Mouse (Mus musculus) left cerebral cortex, postnatal 36 days (tissue): ENCODE results near the gene Vstm4. TPM values are rescaled to one million over a fixed set of nuclear protein-coding genes. Genes with fewer than 3 reads are reported as not detected.

Source experiments
- DNase-seq, 2 experiments: peaks; one replicate each; pipeline ENCODE4 v3.0.0; 2021 to 2022; ENCODE audit warnings: low spot score in 2 of 2, mixed read lengths in 1 of 2
- intact Hi-C: fragments of 180-260 bp; cut with DNase I; formaldehyde crosslinking; loops from one replicate; pipeline ENCODE4 v1.15.1; 2025
- total RNA-seq, 2 experiments: library from RNA; stranded (reverse); gene quantifications; 2 replicates each; pipeline ENCODE4 v1.2.3; 2021

The Vstm4 gene
- total RNA-seq: 1 to 10 TPM; 3.1 to 4.5 TPM

DNA sequence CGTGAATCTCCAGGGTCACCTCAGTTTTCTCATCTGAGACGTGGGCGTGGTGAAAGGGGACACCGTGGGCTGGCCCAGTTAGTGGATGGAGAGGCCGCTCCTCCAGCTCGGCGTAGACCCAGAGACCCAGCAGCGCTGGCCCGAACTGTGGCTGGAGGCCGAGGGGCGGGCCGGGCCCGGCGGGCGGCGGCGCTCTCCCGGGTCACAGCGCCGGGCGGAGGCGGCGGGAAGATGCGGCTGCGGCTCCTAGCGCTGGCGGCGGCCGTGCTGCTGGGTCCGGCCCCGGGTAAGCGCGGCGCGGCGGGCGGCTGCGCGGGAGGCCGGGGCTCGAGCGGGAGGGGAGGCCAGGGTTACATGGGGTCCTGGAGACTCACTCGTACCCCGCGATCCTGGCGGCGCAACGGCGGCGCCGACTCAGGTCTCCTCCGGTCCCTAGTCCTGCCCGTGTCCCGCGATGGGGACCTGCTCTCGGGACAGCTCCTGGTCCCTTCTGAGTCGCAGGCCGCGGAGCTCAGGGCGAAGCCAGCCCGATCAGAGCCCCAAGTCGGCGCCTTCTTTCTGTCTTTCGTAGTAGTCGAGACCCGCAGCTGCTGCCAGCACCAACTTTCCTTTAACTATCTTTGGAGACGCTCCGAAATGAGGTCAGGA lies at the start of gene Vstm4:
Gene Vstm4, plus strand, starts transcription at position 76 of the 648 bp plus-strand sequence.
- intact Hi-C loops: no loop called here
- peak; percentile 23 to 42 for DNase-seq

DNA sequence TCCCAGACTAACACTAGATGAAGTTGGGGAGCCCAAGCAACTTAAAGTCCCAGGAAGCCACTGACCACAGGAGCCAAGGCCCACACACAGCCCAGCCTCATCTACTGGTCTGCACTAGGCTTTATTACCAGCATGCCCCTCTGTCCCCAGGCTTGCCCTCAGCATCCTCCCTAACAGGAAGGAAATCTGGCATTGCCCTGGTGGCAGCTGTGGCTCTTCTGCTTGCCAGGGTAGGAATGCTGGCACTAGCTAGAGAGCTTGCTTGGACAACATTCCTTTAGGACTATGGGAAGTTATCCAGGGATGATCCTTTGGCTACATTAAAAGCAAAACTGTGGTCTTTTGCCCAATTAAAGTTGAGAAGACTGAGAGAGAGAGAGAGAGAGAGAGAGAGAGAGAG lies 46.4 kb upstream of the Vstm4 start:
- DNase-seq: no peak
- intact Hi-C loops: no loop called here

DNA sequence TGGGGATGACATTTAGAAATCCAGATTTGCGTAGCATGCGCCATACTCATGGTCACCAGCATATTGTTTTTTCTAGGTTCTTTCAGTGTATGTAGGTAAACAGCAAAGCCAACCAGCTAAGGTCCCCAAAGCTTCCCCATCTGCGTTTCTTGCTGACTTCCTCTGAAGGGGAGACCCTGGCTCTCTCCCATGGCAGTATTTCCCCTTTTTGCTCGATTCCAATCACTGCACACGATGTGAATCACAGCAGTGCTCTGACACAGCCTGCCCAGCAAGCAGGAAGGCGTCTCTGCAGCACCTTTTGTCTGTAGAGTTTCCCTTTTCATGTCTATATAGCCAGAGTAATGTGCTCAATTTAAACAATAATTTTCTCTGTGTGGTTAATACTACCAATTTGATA lies 44.1 kb upstream of the Vstm4 start:
- intact Hi-C loops: no loop called here
- no peak for DNase-seq

DNA sequence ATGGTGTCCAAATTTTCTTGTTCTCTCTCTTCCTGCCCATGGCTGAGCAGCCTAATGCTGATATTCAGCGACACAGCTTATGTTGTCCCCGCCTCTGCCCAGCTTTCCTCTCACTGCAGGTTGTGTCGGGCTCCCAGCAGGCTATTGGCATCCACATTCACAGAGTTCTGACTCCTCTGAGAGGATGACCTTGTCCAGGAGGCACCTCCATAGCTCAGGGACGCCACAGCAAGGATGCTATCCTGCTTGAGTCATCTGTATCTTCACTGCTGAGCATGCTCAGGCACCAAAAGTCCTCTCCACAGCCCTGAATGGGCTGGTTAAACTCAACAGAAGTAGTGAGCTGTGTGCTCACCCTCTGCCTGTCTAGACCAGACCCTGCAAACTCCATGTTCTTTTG lies 41.6 kb upstream of the Vstm4 start:
- intact Hi-C loops: no loop called here
- DNase-seq: no peak

DNA sequence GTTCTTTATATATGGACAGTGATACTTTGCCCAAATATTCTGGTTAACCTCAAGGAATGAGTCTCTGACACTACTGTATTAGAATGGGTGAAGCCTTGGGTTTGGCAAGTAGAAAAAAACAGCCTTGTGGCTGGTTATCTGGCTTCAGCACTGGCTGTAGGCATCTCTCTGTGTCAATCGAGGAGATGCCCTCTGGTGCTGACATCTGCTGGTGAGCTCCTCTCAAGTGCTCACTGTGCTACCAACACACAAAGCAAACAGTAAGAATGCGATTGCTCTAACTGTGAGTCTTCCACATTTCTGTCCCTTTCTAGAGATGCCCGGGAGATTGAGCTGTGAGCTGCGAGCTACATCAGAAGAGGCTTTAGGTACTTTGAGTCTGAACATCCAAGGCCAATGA lies 40.0 kb upstream of the Vstm4 start:
- intact Hi-C loops: no loop called here
- DNase-seq: no peak

DNA sequence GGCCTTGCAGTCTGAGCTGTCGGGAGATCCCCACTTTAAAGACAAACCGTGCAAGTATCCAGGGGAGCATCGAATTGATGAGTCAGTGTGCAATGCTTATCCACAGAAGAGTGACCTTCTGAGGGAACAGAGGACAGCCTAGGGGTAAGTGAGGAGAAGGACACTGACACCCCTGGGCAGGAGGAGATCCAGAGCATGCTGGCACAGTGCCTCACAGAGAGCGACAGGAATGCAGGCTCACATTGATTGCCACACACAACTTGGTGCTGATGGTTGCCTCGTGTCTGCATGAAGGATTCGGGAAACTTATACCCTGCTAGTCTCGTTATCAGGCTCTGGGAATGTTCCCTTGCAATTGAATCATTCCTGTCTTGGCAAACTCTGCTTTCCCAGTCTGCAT lies 39.3 kb upstream of the Vstm4 start:
- no peak for DNase-seq
- intact Hi-C loops: no loop called here

DNA sequence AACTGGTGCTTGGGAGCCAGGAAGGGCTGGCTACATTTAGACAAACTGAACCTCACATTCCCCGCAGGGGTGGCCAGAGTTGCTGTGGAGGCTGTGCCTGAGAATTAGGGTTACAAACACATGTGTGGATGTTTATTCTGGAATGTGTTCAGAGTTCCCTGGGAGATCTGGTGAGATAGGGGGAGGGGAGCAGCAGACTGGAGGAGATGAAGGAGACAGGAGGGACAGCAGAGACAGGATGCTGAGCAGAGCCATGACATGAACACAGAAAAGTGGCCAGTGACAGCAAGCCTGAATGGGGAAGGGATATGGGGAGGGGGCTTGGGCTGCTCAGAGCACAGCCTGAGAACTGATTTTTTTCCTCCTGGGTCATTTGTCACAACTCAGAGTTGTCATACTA lies 37.3 kb upstream of the Vstm4 start:
- intact Hi-C loops: no loop called here
- DNase-seq: no peak

DNA sequence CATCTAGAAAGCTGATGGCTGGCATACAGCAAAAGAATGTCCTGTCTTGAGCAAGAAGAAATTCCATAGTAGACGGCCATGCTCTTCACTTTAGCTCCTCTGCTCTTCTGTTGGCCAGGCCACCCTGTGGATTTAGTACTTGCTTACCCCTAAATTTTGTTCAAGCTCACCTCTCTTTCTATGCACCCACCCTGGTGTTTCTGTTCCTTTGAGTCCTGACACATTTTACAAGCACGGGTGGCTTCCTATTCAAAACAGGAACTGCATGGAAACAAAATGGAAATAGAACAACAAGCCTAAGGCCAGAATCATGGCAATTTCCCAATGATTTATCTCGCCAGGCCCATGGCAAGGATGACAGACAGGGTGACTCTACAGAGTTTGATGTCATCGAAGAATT lies 33.7 kb upstream of the Vstm4 start:
- no peak for DNase-seq
- intact Hi-C loops: no loop called here

DNA sequence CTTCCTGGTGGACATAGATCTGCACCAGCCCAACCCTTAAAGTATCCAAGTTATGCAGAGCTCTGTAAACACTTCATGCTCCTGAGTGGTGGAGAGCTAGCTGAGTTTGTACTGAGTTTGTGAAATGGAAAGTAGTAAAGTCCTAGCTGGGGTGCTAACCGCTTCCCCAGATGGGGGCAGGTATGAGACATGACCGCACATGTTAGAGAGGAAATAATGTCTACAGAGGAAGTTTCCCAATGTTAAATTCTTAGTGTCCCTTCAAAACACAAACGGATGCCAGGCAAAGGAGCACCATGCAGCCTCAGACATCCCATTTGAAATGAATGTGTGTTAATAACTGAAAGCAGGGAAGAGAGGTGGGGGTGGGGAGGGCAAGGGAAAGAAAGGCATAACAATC lies 32.7 kb upstream of the Vstm4 start:
- no peak for DNase-seq
- intact Hi-C loops: no loop called here

DNA sequence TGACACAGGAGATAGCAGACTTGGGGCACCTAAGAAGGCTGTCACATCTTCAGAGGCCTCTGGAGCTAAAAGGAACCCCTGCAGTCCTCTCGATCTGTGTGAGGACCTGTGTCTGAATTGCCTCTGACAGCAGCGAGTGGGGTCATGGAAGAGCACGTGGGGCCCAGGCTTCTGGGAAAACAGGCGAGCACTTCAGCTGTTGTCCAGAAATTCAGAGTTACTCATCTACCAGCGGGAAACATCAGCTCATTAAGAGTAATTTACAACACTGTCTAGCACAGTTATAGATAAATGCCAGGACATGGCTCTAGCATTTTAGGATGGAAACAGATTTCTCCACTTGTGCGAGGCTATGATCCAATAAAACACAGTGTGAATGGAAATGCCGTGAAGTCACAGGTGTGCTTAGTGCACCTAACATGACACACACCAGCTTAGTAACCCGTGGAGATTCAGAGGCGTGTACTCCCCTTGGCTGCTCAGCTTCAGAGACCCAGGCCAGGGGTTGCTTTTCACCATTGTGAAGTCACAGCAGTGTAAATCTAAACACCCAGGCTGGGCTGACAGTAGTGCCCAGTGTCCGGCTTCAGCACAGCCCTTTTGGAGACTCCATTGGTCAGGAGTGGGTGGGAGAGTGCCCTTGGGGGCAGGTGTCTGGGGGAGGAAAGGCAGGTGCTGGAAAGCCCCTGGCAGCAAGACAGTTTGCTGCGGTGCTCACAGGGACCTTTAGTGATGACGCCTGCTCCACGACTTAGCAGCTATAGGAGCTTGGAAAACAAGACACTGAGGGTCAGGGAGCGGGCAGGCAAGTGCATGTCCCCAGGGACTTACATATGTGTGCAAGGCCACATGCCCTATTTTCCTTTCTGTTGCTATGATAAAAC lies 32.0 kb upstream of the Vstm4 start:
- no peak for DNase-seq
- intact Hi-C loops: no loop called here

DNA sequence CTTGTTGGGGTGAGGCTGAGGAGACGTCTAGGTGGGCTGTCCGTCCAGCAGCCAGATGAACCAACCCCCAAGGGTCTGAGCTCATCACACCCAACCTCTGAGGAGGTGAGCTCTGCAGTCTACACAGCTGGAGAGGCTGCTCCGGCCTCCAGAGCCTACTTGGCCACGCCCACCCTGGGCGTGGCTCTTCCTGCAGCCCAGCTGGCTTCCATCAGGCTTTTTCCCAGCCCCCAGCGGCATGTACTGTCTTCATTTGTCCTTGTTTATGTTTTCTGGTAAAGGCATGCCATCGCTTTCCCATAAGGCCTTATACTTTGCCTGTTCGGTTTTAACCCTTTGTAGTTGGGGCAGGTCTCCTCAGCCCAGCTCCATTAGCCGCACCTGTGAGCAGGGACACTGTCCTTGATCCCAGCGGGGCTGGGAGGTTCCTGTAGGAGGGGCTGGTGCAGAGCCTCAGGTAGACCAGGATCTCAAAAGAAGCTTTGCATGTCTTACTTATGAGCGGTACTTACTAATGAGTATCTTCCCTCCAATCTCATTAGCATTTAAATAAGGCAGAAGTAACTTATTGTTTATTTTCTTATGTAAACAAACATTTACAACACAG lies 31.0 kb upstream of the Vstm4 start:
- no peak for DNase-seq
- intact Hi-C loops: no loop called here

DNA sequence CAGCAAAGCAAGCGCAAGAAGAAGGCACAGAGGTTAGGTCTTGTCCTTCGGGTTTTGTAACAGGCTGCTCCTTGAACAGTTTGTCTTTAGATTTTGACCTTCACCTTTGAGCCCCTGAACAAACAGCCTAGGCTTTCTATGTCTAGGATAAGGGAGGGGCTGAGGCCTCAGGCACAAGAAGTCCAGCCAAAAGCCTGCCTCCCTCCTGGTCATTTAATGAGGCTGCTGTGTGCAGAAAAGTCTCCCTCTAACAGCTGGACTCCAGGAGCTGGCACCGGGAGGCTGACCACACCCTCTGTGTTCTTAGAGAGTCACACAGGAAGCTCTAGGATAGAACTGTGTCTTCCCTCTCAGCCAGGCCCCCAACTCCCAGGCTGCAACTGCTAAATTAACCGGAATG lies 29.4 kb upstream of the Vstm4 start:
- intact Hi-C loops: no loop called here

DNA sequence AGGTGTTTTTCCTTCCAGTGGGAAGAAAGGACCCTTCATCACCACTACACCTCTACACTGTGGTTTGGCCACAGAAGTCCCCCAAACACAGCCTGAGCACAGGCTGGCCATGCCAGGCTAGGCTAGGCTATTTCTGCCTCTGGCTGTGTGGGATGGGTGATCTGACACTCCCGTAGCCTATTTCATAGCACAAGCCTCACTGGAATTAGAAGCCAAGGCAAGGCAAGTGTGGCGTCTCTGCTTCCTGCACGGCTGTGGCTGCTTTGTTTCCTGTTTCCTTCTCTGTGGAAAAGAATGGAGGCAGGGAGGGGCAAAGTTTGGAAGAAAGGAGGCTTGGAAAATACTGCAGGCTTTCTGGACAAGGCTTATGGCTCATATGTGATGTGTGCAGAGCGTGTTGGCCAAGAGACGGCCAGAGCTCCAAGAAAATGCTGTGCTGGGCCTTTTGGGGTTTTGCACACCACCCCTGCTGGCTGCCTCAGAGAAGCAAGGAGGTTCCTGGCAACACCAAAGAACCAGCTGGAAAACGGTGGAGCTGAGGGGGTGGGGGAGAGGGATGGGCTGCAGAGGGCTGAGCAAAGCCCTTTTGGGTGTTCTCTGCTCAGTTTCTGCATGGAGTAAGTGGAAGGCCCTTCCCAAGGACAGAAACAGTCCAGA lies 28.4 kb upstream of the Vstm4 start:
- peak; percentile 32 to 35 for DNase-seq
- intact Hi-C loops: no loop called here

More for the DNA sequence above, 29.4 kb upstream of the Vstm4 start:
- DNase-seq: no peak

DNA sequence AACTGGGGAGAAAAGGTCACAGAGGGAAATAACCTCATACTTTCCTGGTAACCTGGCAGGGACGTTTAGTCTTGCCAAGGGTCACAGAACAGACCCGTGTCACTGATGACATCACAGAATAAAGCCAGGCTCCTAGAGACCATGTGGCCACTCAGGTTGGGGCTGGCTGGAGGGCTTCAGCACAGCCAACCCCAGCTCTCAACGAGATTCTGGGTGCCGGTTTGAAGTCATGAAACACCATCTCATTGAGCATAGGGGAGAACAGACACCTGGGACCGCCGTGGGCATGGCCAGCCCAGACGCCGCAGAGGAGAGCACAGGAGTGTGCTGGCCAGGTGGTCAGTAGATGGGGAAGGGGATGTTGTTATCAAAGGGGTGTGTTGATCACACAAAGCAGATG lies 22.7 kb upstream of the Vstm4 start, which contains the start of gene Fam170b:
Gene Fam170b, plus strand, starts transcription at position 116 of the 400 bp plus-strand sequence.
- no peak for DNase-seq
- intact Hi-C loops: no loop called here

DNA sequence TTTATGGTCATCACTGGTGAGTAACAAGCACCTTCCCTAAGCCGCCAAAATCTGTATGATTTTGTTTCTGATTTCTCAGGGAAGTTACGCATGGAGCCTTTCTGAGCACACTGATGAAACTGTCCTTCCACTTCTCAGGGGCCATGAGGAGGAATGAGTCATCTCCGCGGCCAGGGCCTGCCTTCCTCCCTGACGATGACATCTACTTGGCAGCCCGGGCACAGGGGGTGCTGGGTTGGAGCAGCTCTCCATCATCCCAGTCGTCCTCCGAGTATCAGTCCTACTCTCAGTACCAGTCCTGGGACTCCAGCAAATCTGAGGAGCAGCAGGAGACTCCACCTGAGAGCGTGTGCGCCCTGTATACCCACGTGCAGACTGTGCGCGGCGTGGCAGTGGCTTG lies 21.4 kb upstream of the Vstm4 start:
- intact Hi-C loops: no loop called here
- no peak for DNase-seq

DNA sequence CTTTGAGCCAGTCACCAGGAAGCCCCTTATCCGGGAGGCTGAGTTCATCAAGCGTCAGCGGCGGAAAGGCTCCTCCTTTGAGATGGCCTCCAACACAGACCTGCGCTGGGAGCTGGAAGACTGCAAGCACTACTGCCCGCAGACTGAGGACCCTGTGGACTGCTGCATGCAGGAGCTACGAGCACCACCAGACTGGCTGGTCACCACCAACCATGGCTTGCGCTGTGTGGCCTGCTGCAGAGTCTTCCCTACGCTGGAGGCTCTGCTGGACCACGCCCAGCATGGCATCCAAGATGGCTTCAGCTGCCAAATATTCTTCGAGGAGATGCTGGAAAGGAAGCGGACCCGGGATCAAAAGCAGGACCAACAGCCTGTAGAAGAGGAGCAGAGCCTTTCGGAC lies 21.0 kb upstream of the Vstm4 start:
- intact Hi-C loops: no loop called here
- no peak for DNase-seq

DNA sequence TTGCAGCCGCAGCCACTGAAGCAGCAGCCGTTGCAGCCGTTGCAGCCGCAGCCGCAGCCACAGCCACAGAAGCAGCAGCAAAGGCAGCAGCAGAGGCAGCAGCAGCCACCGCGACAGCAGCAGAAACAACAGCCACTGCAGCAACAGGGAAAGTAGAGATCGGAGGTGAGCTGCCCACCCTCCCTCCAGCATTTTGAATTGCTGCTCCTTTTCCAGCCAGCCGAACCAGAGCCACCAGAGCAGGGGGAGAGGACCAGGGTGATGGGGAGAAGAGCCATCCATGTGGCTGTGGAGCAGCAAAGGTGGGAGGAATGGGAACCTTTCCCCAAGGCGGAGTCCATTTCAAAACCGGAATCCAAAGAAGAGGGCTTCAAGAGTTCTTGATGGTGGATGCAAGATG lies 20.4 kb upstream of the Vstm4 start:
- DNase-seq: no peak
- intact Hi-C loops: no loop called here

DNA sequence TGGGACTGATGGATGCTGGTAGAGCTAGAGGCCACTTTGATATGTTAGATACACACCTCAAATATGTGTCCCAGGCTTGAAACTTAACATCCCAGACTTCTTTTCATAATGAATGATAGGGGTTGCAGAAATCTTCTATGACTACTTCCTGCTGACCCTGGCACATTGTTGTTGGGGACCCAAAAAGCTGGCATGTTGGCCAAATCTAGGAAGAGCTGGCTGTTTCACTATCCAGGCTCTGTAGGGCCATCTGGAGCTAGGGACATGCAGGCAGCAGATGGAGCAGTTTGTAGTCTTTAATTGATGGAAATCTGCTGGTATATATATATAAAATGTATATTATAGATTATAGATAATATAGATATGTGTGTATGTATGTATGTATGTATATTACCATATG lies 14.5 kb upstream of the Vstm4 start:
- no peak for DNase-seq
- intact Hi-C loops: no loop called here

DNA sequence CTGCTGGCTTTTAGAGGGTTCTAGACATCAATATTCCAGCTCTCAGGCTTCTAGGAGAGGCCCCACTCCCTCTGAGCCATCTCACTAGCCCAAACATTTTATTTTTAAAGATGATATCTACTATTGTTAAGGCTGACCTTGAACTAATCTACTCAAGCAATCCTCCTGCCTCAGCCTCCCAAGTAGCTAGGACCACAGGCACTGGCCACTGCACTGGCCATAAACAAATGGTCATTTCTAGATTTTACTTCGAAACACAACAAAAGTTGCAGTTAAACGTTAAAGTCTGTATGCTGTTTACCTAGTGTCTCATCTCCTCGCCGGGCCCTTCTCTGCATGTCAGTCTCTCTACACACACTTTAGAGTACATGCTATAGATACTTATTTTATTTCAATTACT lies 2.5 kb upstream of the Vstm4 start:
- intact Hi-C loops: no loop called here
- DNase-seq: no peak

DNA sequence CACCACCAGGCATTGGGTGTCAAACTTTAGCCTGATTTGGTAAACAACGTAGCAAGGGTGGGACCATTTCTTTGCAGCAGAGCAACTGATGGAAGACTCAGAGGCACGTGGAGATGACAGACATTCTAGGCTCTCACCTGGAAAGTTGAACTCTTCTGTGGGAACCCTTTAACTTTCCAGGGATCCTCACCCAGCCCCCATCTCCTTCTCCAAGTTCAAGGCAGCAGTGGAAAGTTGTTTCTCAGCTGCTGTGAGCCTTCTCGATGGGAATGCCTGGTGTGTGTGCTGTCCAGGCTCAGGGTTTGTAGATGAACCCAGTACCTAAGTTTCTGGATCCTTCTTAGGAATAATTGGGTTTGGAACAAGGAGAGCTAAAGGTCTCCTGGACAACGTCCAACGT lies 310 bp upstream of the Vstm4 start:
- no peak for DNase-seq
- intact Hi-C loops: no loop called here
